Mouse (Mus musculus): ENCODE data around the gene Ano4. TPM values are rescaled to one million over a fixed set of nuclear protein-coding genes. Genes with fewer than 3 reads are reported as not detected.

The Ano4 gene
- polyA plus RNA-seq, 1 experiment: not detected

GRCm38 (mm10) chr10:89044166-89044565 is 300.4 kb downstream of the Ano4 start:
- Histone ChIP-seq H3K36me3 (ENCODE audit: control insufficient read depth, insufficient read depth) (no peaks in the 10 kb centered on the region), H3ac (ENCODE audit: control insufficient read depth, insufficient read length) (no peak overlapping the region), H3K79me2 (ENCODE audit: control insufficient read depth, insufficient read depth) (no peaks in the 10 kb centered on the region), H3K27me3 (ENCODE audit: control insufficient read depth, insufficient read depth, insufficient read length) (no peaks in the 10 kb centered on the region), H3K4me2 (ENCODE audit: low read depth) (no peak overlapping the region), H3K4me3 (no peak overlapping the region)
- TF ChIP-seq CEBPB (IDR thresholded peaks at IDR 0.05; ENCODE audit: insufficient read depth, poor library complexity, severe bottlenecking) (no peak), SRF (IDR thresholded peaks at IDR 0.05; ENCODE audit: control insufficient read depth, insufficient read length, low read depth) (no peak), TCF3 (IDR thresholded peaks at IDR 0.05; ENCODE audit: insufficient read length, low read depth) (no peak), E2F4 (IDR thresholded peaks at IDR 0.05; ENCODE audit: insufficient read depth) (no peak), MAX (IDR thresholded peaks at IDR 0.05; ENCODE audit: low read depth) (no peak), MYOD1 (IDR thresholded peaks at IDR 0.05; ENCODE audit: control insufficient read depth in 1 of 3, insufficient read length in 2 of 3, low read depth in 2 of 3) (no peak), MYOG (IDR thresholded peaks at IDR 0.05; ENCODE audit: control insufficient read depth in 1 of 3, insufficient read depth in 1 of 3, insufficient read length in 2 of 3, low read depth in 2 of 3) (no peak), TCF12 (IDR thresholded peaks at IDR 0.05; ENCODE audit: insufficient read depth, poor library complexity, severe bottlenecking) (no peak), POLR2A (IDR thresholded peaks at IDR 0.05; ENCODE audit: insufficient read length, low read depth) (no peak), POLR2AphosphoS2 (IDR thresholded peaks at IDR 0.05; ENCODE audit: insufficient read length, low read depth) (no peak), USF1 (IDR thresholded peaks at IDR 0.05; ENCODE audit: low read depth) (no peak), REST (IDR thresholded peaks at IDR 0.05; ENCODE audit: insufficient read depth, insufficient read length) (no peak)

GRCm38 (mm10) chr10:89018926-89019325 is 325.6 kb downstream of the Ano4 start:
- H3K4me3 ChIP-seq: no peak overlapping the region
- no peaks in the 10 kb centered on the region for H3K27me3 ChIP-seq (ENCODE audit: control insufficient read depth, insufficient read depth, insufficient read length)
- no peak for TF ChIP-seq MYOG (IDR thresholded peaks at IDR 0.05; ENCODE audit: control insufficient read depth in 1 of 3, insufficient read depth in 1 of 3, insufficient read length in 2 of 3, low read depth in 2 of 3)
- TF ChIP-seq MAX (IDR thresholded peaks at IDR 0.05; ENCODE audit: low read depth): no peak
- no peak for TF ChIP-seq TCF12 (IDR thresholded peaks at IDR 0.05; ENCODE audit: insufficient read depth, poor library complexity, severe bottlenecking)
- no peak for TF ChIP-seq REST (IDR thresholded peaks at IDR 0.05; ENCODE audit: insufficient read depth, insufficient read length)
- TF ChIP-seq E2F4 (IDR thresholded peaks at IDR 0.05; ENCODE audit: insufficient read depth): no peak
- TF ChIP-seq USF1 (IDR thresholded peaks at IDR 0.05; ENCODE audit: low read depth): no peak
- TF ChIP-seq SRF (IDR thresholded peaks at IDR 0.05; ENCODE audit: control insufficient read depth, insufficient read length, low read depth): no peak
- no peak for TF ChIP-seq TCF3 (IDR thresholded peaks at IDR 0.05; ENCODE audit: insufficient read length, low read depth)
- no peak for TF ChIP-seq MYOD1 (IDR thresholded peaks at IDR 0.05; ENCODE audit: control insufficient read depth in 1 of 3, insufficient read length in 2 of 3, low read depth in 2 of 3)
- no peak for TF ChIP-seq POLR2AphosphoS2 (IDR thresholded peaks at IDR 0.05; ENCODE audit: insufficient read length, low read depth)
- no peak for TF ChIP-seq POLR2A (IDR thresholded peaks at IDR 0.05; ENCODE audit: insufficient read length, low read depth)
- TF ChIP-seq CEBPB (IDR thresholded peaks at IDR 0.05; ENCODE audit: insufficient read depth, poor library complexity, severe bottlenecking): no peak
- no peak overlapping the region for H3K4me2 ChIP-seq (ENCODE audit: low read depth)
- no peaks in the 10 kb centered on the region for H3K79me2 ChIP-seq (ENCODE audit: control insufficient read depth, insufficient read depth)
- no peaks in the 10 kb centered on the region for H3K36me3 ChIP-seq (ENCODE audit: control insufficient read depth, insufficient read depth)
- H3ac ChIP-seq (ENCODE audit: control insufficient read depth, insufficient read length): no peak overlapping the region

GRCm38 (mm10) chr10:89008303-89008702 is 336.3 kb downstream of the Ano4 start:
- no peaks in the 10 kb centered on the region for H3K36me3 ChIP-seq (ENCODE audit: control insufficient read depth, insufficient read depth)
- no peak overlapping the region for H3K4me2 ChIP-seq (ENCODE audit: low read depth)
- no peaks in the 10 kb centered on the region for H3K27me3 ChIP-seq (ENCODE audit: control insufficient read depth, insufficient read depth, insufficient read length)
- H3K4me3 ChIP-seq: no peak overlapping the region
- H3K79me2 ChIP-seq (ENCODE audit: control insufficient read depth, insufficient read depth): no peaks in the 10 kb centered on the region
- H3ac ChIP-seq (ENCODE audit: control insufficient read depth, insufficient read length): no peak overlapping the region
- TF ChIP-seq POLR2A (IDR thresholded peaks at IDR 0.05; ENCODE audit: insufficient read length, low read depth) (no peak), TCF3 (IDR thresholded peaks at IDR 0.05; ENCODE audit: insufficient read length, low read depth) (no peak)

GRCm38 (mm10) chr10:89004518-89004917 is 340.0 kb downstream of the Ano4 start:
- Histone ChIP-seq H3ac (ENCODE audit: control insufficient read depth, insufficient read length) (no peak overlapping the region), H3K36me3 (ENCODE audit: control insufficient read depth, insufficient read depth) (no peaks in the 10 kb centered on the region), H3K27me3 (ENCODE audit: control insufficient read depth, insufficient read depth, insufficient read length) (no peaks in the 10 kb centered on the region), H3K79me2 (ENCODE audit: control insufficient read depth, insufficient read depth) (no peaks in the 10 kb centered on the region), H3K4me3 (no peak overlapping the region), H3K4me2 (ENCODE audit: low read depth) (no peak overlapping the region)
- TF ChIP-seq TCF12 (IDR thresholded peaks at IDR 0.05; ENCODE audit: insufficient read depth, poor library complexity, severe bottlenecking) (no peak), POLR2A (IDR thresholded peaks at IDR 0.05; ENCODE audit: insufficient read length, low read depth) (no peak), MAX (IDR thresholded peaks at IDR 0.05; ENCODE audit: low read depth) (no peak), REST (IDR thresholded peaks at IDR 0.05; ENCODE audit: insufficient read depth, insufficient read length) (no peak), POLR2AphosphoS2 (IDR thresholded peaks at IDR 0.05; ENCODE audit: insufficient read length, low read depth) (no peak), CEBPB (IDR thresholded peaks at IDR 0.05; ENCODE audit: insufficient read depth, poor library complexity, severe bottlenecking) (no peak), MYOG (IDR thresholded peaks at IDR 0.05; ENCODE audit: control insufficient read depth in 1 of 3, insufficient read depth in 1 of 3, insufficient read length in 2 of 3, low read depth in 2 of 3) (no peak), MYOD1 (IDR thresholded peaks at IDR 0.05; ENCODE audit: control insufficient read depth in 1 of 3, insufficient read length in 2 of 3, low read depth in 2 of 3) (no peak), SRF (IDR thresholded peaks at IDR 0.05; ENCODE audit: control insufficient read depth, insufficient read length, low read depth) (no peak), TCF3 (IDR thresholded peaks at IDR 0.05; ENCODE audit: insufficient read length, low read depth) (no peak), E2F4 (IDR thresholded peaks at IDR 0.05; ENCODE audit: insufficient read depth) (no peak)

GRCm38 (mm10) chr10:88986925-88987324 is 357.6 kb downstream of the Ano4 start:
- TF ChIP-seq MAX (IDR thresholded peaks at IDR 0.05; ENCODE audit: low read depth) (no peak), POLR2A (IDR thresholded peaks at IDR 0.05; ENCODE audit: insufficient read length, low read depth) (no peak), USF1 (IDR thresholded peaks at IDR 0.05; ENCODE audit: low read depth) (no peak), MYOD1 (IDR thresholded peaks at IDR 0.05; ENCODE audit: control insufficient read depth in 1 of 3, insufficient read length in 2 of 3, low read depth in 2 of 3) (no peak), REST (IDR thresholded peaks at IDR 0.05; ENCODE audit: insufficient read depth, insufficient read length) (no peak), POLR2AphosphoS2 (IDR thresholded peaks at IDR 0.05; ENCODE audit: insufficient read length, low read depth) (no peak), SRF (IDR thresholded peaks at IDR 0.05; ENCODE audit: control insufficient read depth, insufficient read length, low read depth) (no peak), MYOG (IDR thresholded peaks at IDR 0.05; ENCODE audit: control insufficient read depth in 1 of 3, insufficient read depth in 1 of 3, insufficient read length in 2 of 3, low read depth in 2 of 3) (no peak), CEBPB (IDR thresholded peaks at IDR 0.05; ENCODE audit: insufficient read depth, poor library complexity, severe bottlenecking) (no peak), TCF3 (IDR thresholded peaks at IDR 0.05; ENCODE audit: insufficient read length, low read depth) (no peak), TCF12 (IDR thresholded peaks at IDR 0.05; ENCODE audit: insufficient read depth, poor library complexity, severe bottlenecking) (no peak), E2F4 (IDR thresholded peaks at IDR 0.05; ENCODE audit: insufficient read depth) (no peak)
- Histone ChIP-seq H3ac (ENCODE audit: control insufficient read depth, insufficient read length) (no peak overlapping the region), H3K4me3 (no peak overlapping the region), H3K79me2 (ENCODE audit: control insufficient read depth, insufficient read depth) (no peaks in the 10 kb centered on the region), H3K36me3 (ENCODE audit: control insufficient read depth, insufficient read depth) (no peaks in the 10 kb centered on the region), H3K27me3 (ENCODE audit: control insufficient read depth, insufficient read depth, insufficient read length) (no peaks in the 10 kb centered on the region), H3K4me2 (ENCODE audit: low read depth) (no peak overlapping the region)
